Mouse (Mus musculus) heart, adult 2 months (tissue): ENCODE measurements around the gene Gzmb. TPM values are rescaled to one million over a fixed set of nuclear protein-coding genes. Genes with fewer than 3 reads are reported as not detected.

Experiments
- DNase-seq, 2 experiments: peaks; one replicate each; pipeline ENCODE4 v3.0.0; 2021
- H3K27ac ChIP-seq: fragments of 200-600 bp; 2 replicates; pipeline ENCODE4 v1.8.1; 2022
- H3K27me3 ChIP-seq: fragments of 200-500 bp; 2 replicates; pipeline ENCODE4 v1.6.1; 2012; ENCODE audit warnings: mild to moderate bottlenecking, low read length, inconsistent platforms, mixed read lengths; ENCODE audit not compliant: control insufficient read depth, insufficient read depth
- H3K36me3 ChIP-seq: fragments of 200-500 bp; 2 replicates; pipeline ENCODE4 v1.6.1; 2012; ENCODE audit warnings: low read length, inconsistent platforms; ENCODE audit not compliant: control insufficient read depth, insufficient read depth
- H3K4me1 ChIP-seq: fragments of 200-500 bp; 2 replicates; pipeline ENCODE4 v1.6.1; 2011; ENCODE audit warnings: low read length; ENCODE audit not compliant: control insufficient read depth, insufficient read depth
- H3K4me3 ChIP-seq: fragments of 200-600 bp; 2 replicates; pipeline ENCODE4 v1.8.1; 2022
- H3K79me2 ChIP-seq: fragments of 200-500 bp; replicated peaks from 2 replicates; pipeline ENCODE4 v1.6.1; 2012; ENCODE audit warnings: mild to moderate bottlenecking, inconsistent platforms, low read length, moderate library complexity, mixed read lengths; ENCODE audit not compliant: control insufficient read depth, insufficient read depth
- H3K9ac ChIP-seq: fragments of 200-500 bp; 2 replicates; pipeline ENCODE4 v1.6.1; 2012; ENCODE audit warnings: low read depth, mild to moderate bottlenecking, control low read depth, inconsistent platforms, low read length, mixed read lengths
- CTCF ChIP-seq: fragments of 200-600 bp; IDR thresholded peaks from 2 replicates; pipeline ENCODE4 v1.8.1; 2022; ENCODE audit warnings: antibody characterized with exemption, mild to moderate bottlenecking, moderate library complexity
- WGBS: fragments of 180-500 bp; shearing (Covaris S2); methylation state at CpG from one replicate; pipeline ENCODE4 v1.1.7; 2018; 5-methylcytosine and 5-hydroxymethylcytosine counted together
- intact Hi-C: fragments of 180-260 bp; cut with DNase I; formaldehyde crosslinking; loops from one replicate; pipeline ENCODE4 v1.15.1; 2025
- polyA plus RNA-seq: library from polyadenylated mRNA; depleted of rRNA; stranded (reverse); fragments of >200 nt; gene quantifications from 2 replicates; pipeline ENCODE4 v1.2.3, GENCODE M21; 2012; rRNA removed
- total RNA-seq, 2 experiments: library from RNA; stranded (reverse); gene quantifications; 2 replicates each; pipeline ENCODE4 v1.2.3; 2021

The Gzmb gene
- total and polyA plus RNA-seq, 3 experiments: 0.23 to 0.64 (median 0.36) TPM

GRCm38 (mm10) chr14:56211317-56211716 lies 50.7 kb downstream of the Gzmb start, which contains the start of gene Gzmf:
Gzmf (minus strand) TSS chr14:56211417.
- WGBS: 84% methylated on average over 4 of the region's 4 CpGs
- intact Hi-C loops: no loop called here
- no peaks in the 10 kb centered on the region for H3K4me1 ChIP-seq

More at GRCm38 (mm10) chr14:56211317-56211716, 50.7 kb downstream of the Gzmb start, which contains the start of gene Gzmf:
- H3K36me3 ChIP-seq: no peaks in the 10 kb centered on the region
- DNase-seq: no peak
- no peaks in the 10 kb centered on the region for H3K79me2 ChIP-seq
- H3K9ac ChIP-seq: no peak within 1 kb of the TSS
- no peak within 1 kb of the TSS for H3K27ac ChIP-seq
- no peaks in the 10 kb centered on the region for H3K27me3 ChIP-seq
- H3K4me3 ChIP-seq: no peak within 1 kb of the TSS
- no peak for TF ChIP-seq CTCF

Other genes starting within 250 kb of the Gzmb start
- gene Mcpt1, start 244.3 kb downstream of the Gzmb start, total RNA-seq: not detected
- not detected in 2 replicates for gene Mcpt1, start 244.3 kb downstream of the Gzmb start, polyA plus RNA-seq
- gene Mcpt9, start 231.8 kb downstream of the Gzmb start, total RNA-seq: not detected
- gene Mcpt9, start 231.8 kb downstream of the Gzmb start, polyA plus RNA-seq: not detected in 2 replicates
- gene Mcpt2, start 220.2 kb downstream of the Gzmb start, total RNA-seq: not detected
- gene Mcpt2, start 220.2 kb downstream of the Gzmb start, polyA plus RNA-seq: not detected in 2 replicates
- 1 to 10 TPM; 1.2 to 1.3 TPM for gene Mcpt4, start 199.9 kb downstream of the Gzmb start, total RNA-seq
- gene Mcpt4, start 199.9 kb downstream of the Gzmb start, polyA plus RNA-seq: 2.4 and 2.8 TPM in 2 replicates
- gene Mcpt8, start 177.0 kb downstream of the Gzmb start, total RNA-seq: not detected
- 0.23 TPM in 1 of 2 replicates, not detected in the other for gene Mcpt8, start 177.0 kb downstream of the Gzmb start, polyA plus RNA-seq
- not detected for gene Ctsg, start 159.7 kb downstream of the Gzmb start, total RNA-seq
- gene Ctsg, start 159.7 kb downstream of the Gzmb start, polyA plus RNA-seq: not detected in 2 replicates
- not detected for gene Gzme, start 141.6 kb downstream of the Gzmb start, total RNA-seq
- not detected in 2 replicates for gene Gzme, start 141.6 kb downstream of the Gzmb start, polyA plus RNA-seq
- gene Gzmd, start 129.7 kb downstream of the Gzmb start, total RNA-seq: not detected
- not detected in 2 replicates for gene Gzmd, start 129.7 kb downstream of the Gzmb start, polyA plus RNA-seq
- gene Gzmg, start 102.7 kb downstream of the Gzmb start, total RNA-seq: not detected
- not detected in 2 replicates for gene Gzmg, start 102.7 kb downstream of the Gzmb start, polyA plus RNA-seq
- gene Gzmn, start 87.7 kb downstream of the Gzmb start, total RNA-seq: not detected
- not detected in 2 replicates for gene Gzmn, start 87.7 kb downstream of the Gzmb start, polyA plus RNA-seq
- gene Gzmf, start 50.8 kb downstream of the Gzmb start, total RNA-seq: not detected
- not detected in 2 replicates for gene Gzmf, start 50.8 kb downstream of the Gzmb start, polyA plus RNA-seq
- gene Gzmc, start 27.6 kb downstream of the Gzmb start, total RNA-seq: not detected
- gene Gzmc, start 27.6 kb downstream of the Gzmb start, polyA plus RNA-seq: not detected in 2 replicates
- gene Atp12a, start 102.8 kb upstream of the Gzmb start, total RNA-seq: not detected
- gene Atp12a, start 102.8 kb upstream of the Gzmb start, polyA plus RNA-seq: not detected in 2 replicates
- under 1 TPM; 0.29 to 0.34 TPM for gene Rnf17, start 140.3 kb upstream of the Gzmb start, total RNA-seq
- 0.06 and 0.09 TPM in 2 replicates for gene Rnf17, start 140.3 kb upstream of the Gzmb start, polyA plus RNA-seq